Mouse (Mus musculus) brain, embryonic 14.5 days (tissue): ENCODE measurements at regions not wholly inside any gene's neighbourhood (a gene's known extent, or its start where the extent isn't known, plus 50 kb on each side); places are given as distances from the start of the nearest gene placed in this dataset.

Experiments used
- CTCF ChIP-seq: fragments of 200-500 bp; IDR thresholded peaks from 2 replicates; pipeline ENCODE4 v1.5.1; 2012; ENCODE audit warnings: inconsistent platforms, mild to moderate bottlenecking, moderate library complexity, borderline replicate concordance; ENCODE audit not compliant: insufficient read depth, insufficient read length; ENCODE audit errors: extremely low read depth
- POLR2A ChIP-seq: fragments of 200-500 bp; IDR thresholded peaks from 2 replicates; pipeline ENCODE4 v1.6.1; 2012; ENCODE audit warnings: mild to moderate bottlenecking, inconsistent platforms, borderline replicate concordance; ENCODE audit not compliant: poor library complexity, insufficient read depth, insufficient read length, severe bottlenecking; ENCODE audit errors: extremely low read depth

GRCm38 (mm10) chr3:132033078-132033713 is 51.9 kb upstream of the Dkk2 start:
- TF ChIP-seq CTCF (no peak), POLR2A (no peak)
